Mouse (Mus musculus): ENCODE results near the gene Uba52. TPM values are rescaled to one million over a fixed set of nuclear protein-coding genes. Genes with fewer than 3 reads are reported as not detected.

Uba52 gene
- 627 and 684 TPM in 2 replicates for polyA plus RNA-seq (2015; fragmentation: Nextera tagmentation; extraction: Ambion mirVana)

- peak within 1 kb of the TSS; percentile 92 for H3K4me2 ChIP-seq (ENCODE audit: low read depth, low read length)
- peak within 1 kb of the TSS; percentile 98 for H3K27ac ChIP-seq (ENCODE audit: low read depth)
- H3K9me3 ChIP-seq (ENCODE audit: low read length) = no peaks in the 10 kb centered on the region
- peaks cover 31% of the 10 kb centered on the region for H3K36me3 ChIP-seq (replicated peaks; ENCODE audit: insufficient read depth, low read length)
- TF ChIP-seq EP300 (IDR thresholded peaks at IDR 0.05; ENCODE audit: low read depth) = 0 out of 2 replicates have a peak, but pooled peaks have one; percentile 51
- 0 out of 2 replicates have a peak, but pooled peaks have one; percentile 12 for TF ChIP-seq CTCF (IDR thresholded peaks at IDR 0.05; ENCODE audit: low read depth)
- no peaks in the 10 kb centered on the region for H3K27me3 ChIP-seq (ENCODE audit: insufficient read depth, low read length)
- H3K9ac ChIP-seq (replicated peaks) = peak within 1 kb of the TSS; percentile 92
- DNase-seq (peak; percentile 96), ATAC-seq (peak; percentile 83)
- H3K4me1 ChIP-seq (ENCODE audit: insufficient read depth) = peaks cover 31% of the 10 kb centered on the region
- H3K4me3 ChIP-seq (ENCODE audit: low read depth, low read length) = peak within 1 kb of the TSS; percentile 74
- WGBS (ENCODE audit: insufficient replicate concordance) = under 1% methylated on average over 54 of the region's 74 CpGs
These were observed at the start of gene Uba52 for GRCm38 (mm10) chr8:70510228-70510915. Gene Uba52, minus strand, starts transcription at chr8:70510801.

GRCm38 (mm10) chr8:70560096-70560495 is 49.5 kb upstream of the Uba52 start:
- ATAC-seq = no peak
- H3K36me3 ChIP-seq (replicated peaks; ENCODE audit: insufficient read depth, low read length) = 0 out of 2 replicates have a peak, but pooled peaks cover 2% of the 10 kb centered on the region
- H3K27ac ChIP-seq (ENCODE audit: low read depth) = 0 out of 2 replicates have a peak overlapping the region, but pooled peaks have one; percentile 36
- H3K27me3 ChIP-seq (ENCODE audit: insufficient read depth, low read length) = no peaks in the 10 kb centered on the region
- H3K9me3 ChIP-seq (ENCODE audit: low read length) = no peaks in the 10 kb centered on the region
- 0 out of 2 replicates have a peak overlapping the region, but pooled peaks have one; percentile 0 for H3K9ac ChIP-seq (replicated peaks)
- no peak overlapping the region for H3K4me3 ChIP-seq (ENCODE audit: low read depth, low read length)
- TF ChIP-seq CTCF (IDR thresholded peaks at IDR 0.05; ENCODE audit: low read depth) (peak; percentile 72), EP300 (IDR thresholded peaks at IDR 0.05; ENCODE audit: low read depth) (no peak)
- peak; percentile 56 for DNase-seq
- 44% methylated on average over 2 of the region's 2 CpGs for WGBS (ENCODE audit: insufficient replicate concordance)
- H3K4me1 ChIP-seq (ENCODE audit: insufficient read depth) = peaks cover 76% of the 10 kb centered on the region
- no peak overlapping the region for H3K4me2 ChIP-seq (ENCODE audit: low read depth, low read length)

GRCm38 (mm10) chr8:70558983-70559382 is 48.4 kb upstream of the Uba52 start:
- peaks cover 75% of the 10 kb centered on the region for H3K4me1 ChIP-seq (ENCODE audit: insufficient read depth)
- no peak for ATAC-seq
- WGBS (ENCODE audit: insufficient replicate concordance) = 69% methylated on average over 3 of the region's 3 CpGs

GRCm38 (mm10) chr8:70558334-70558733 is 47.7 kb upstream of the Uba52 start:
- Histone ChIP-seq H3K9ac (replicated peaks) (peak overlapping the region; percentile 36; the same call in 1 of the 2 replicates), H3K27me3 (ENCODE audit: insufficient read depth, low read length) (no peaks in the 10 kb centered on the region), H3K36me3 (replicated peaks; ENCODE audit: insufficient read depth, low read length) (0 out of 2 replicates have a peak, but pooled peaks cover 2% of the 10 kb centered on the region), H3K4me2 (ENCODE audit: low read depth, low read length) (no peak overlapping the region), H3K9me3 (ENCODE audit: low read length) (no peaks in the 10 kb centered on the region), H3K4me1 (ENCODE audit: insufficient read depth) (peaks cover 77% of the 10 kb centered on the region), H3K4me3 (ENCODE audit: low read depth, low read length) (no peak overlapping the region), H3K27ac (ENCODE audit: low read depth) (peak overlapping the region; percentile 56)
- DNase-seq (peak; percentile 47), ATAC-seq (peak; percentile 56)
- TF ChIP-seq CTCF (IDR thresholded peaks at IDR 0.05; ENCODE audit: low read depth) = peak; percentile 60
- TF ChIP-seq EP300 (IDR thresholded peaks at IDR 0.05; ENCODE audit: low read depth) = no peak
- WGBS (ENCODE audit: insufficient replicate concordance) = 15% methylated on average over 4 of the region's 4 CpGs

More at GRCm38 (mm10) chr8:70558983-70559382, 48.4 kb upstream of the Uba52 start:
- DNase-seq = no peak
- no peak overlapping the region for H3K9ac ChIP-seq (replicated peaks)
- H3K27ac ChIP-seq (ENCODE audit: low read depth) = peak overlapping the region; percentile 56; the same call in 1 of the 2 replicates
- no peak overlapping the region for H3K4me2 ChIP-seq (ENCODE audit: low read depth, low read length)
- no peak for TF ChIP-seq EP300 (IDR thresholded peaks at IDR 0.05; ENCODE audit: low read depth)
- TF ChIP-seq CTCF (IDR thresholded peaks at IDR 0.05; ENCODE audit: low read depth) = peak; percentile 53
- no peak overlapping the region for H3K4me3 ChIP-seq (ENCODE audit: low read depth, low read length)
- 0 out of 2 replicates have a peak, but pooled peaks cover 2% of the 10 kb centered on the region for H3K36me3 ChIP-seq (replicated peaks; ENCODE audit: insufficient read depth, low read length)
- no peaks in the 10 kb centered on the region for H3K27me3 ChIP-seq (ENCODE audit: insufficient read depth, low read length)
- no peaks in the 10 kb centered on the region for H3K9me3 ChIP-seq (ENCODE audit: low read length)

GRCm38 (mm10) chr8:70555079-70555747 is 44.6 kb upstream of the Uba52 start:
- DNase-seq (no peak), ATAC-seq (peak; percentile 82)
- H3K4me2 ChIP-seq (ENCODE audit: low read depth, low read length) = no peak overlapping the region
- WGBS (ENCODE audit: insufficient replicate concordance) = 60% methylated on average over 4 of the region's 4 CpGs
- no peaks in the 10 kb centered on the region for H3K27me3 ChIP-seq (ENCODE audit: insufficient read depth, low read length)
- TF ChIP-seq EP300 (IDR thresholded peaks at IDR 0.05; ENCODE audit: low read depth) (peak; percentile 74; the same call in 1 of the 2 replicates), CTCF (IDR thresholded peaks at IDR 0.05; ENCODE audit: low read depth) (no peak)
- peaks cover 73% of the 10 kb centered on the region for H3K4me1 ChIP-seq (ENCODE audit: insufficient read depth)
- no peak overlapping the region for H3K9ac ChIP-seq (replicated peaks)
- H3K4me3 ChIP-seq (ENCODE audit: low read depth, low read length) = no peak overlapping the region
- peak overlapping the region; percentile 96 for H3K27ac ChIP-seq (ENCODE audit: low read depth)
- H3K9me3 ChIP-seq (ENCODE audit: low read length) = no peaks in the 10 kb centered on the region
- peaks cover 7% of the 10 kb centered on the region; the same call in 1 of the 2 replicates for H3K36me3 ChIP-seq (replicated peaks; ENCODE audit: insufficient read depth, low read length)

GRCm38 (mm10) chr8:70553740-70554139 is 43.1 kb upstream of the Uba52 start:
- H3K4me1 ChIP-seq (ENCODE audit: insufficient read depth) = peaks cover 75% of the 10 kb centered on the region

More at GRCm38 (mm10) chr8:70553740-70554139, 43.1 kb upstream of the Uba52 start:
- peak overlapping the region; percentile 19; the same call in 1 of the 2 replicates for H3K9ac ChIP-seq (replicated peaks)
- TF ChIP-seq CTCF (IDR thresholded peaks at IDR 0.05; ENCODE audit: low read depth) (no peak), EP300 (IDR thresholded peaks at IDR 0.05; ENCODE audit: low read depth) (no peak)
- DNase-seq = peak; percentile 63
- ATAC-seq = no peak
- H3K4me2 ChIP-seq (ENCODE audit: low read depth, low read length) = no peak overlapping the region
- H3K36me3 ChIP-seq (replicated peaks; ENCODE audit: insufficient read depth, low read length) = peaks cover 6% of the 10 kb centered on the region; the same call in 1 of the 2 replicates
- H3K4me3 ChIP-seq (ENCODE audit: low read depth, low read length) = no peak overlapping the region
- H3K27me3 ChIP-seq (ENCODE audit: insufficient read depth, low read length) = no peaks in the 10 kb centered on the region
- no peaks in the 10 kb centered on the region for H3K9me3 ChIP-seq (ENCODE audit: low read length)
- H3K27ac ChIP-seq (ENCODE audit: low read depth) = peak overlapping the region; percentile 96

Data from liver, postnatal 0 days (tissue).